Mouse (Mus musculus) CH12F3 (cell line): Measurements from ENCODE around the gene Cd209f.
"Not testable (repeated sequence)": the region's sequence is repeated elsewhere in the genome, so short reads cannot be mapped to it uniquely, and the experiment has no call there.

Experiments used
- in situ Hi-C: fragments of 300-500 bp; cut with MboI; formaldehyde crosslinking; loops from 2 replicates; pipeline ENCODE4 v1.14.3; 2020; ENCODE audit warnings: low sequenced_read_pairs

Cd209f gene

GRCm38 (mm10) chr8:4105735-4106134 lies at the start of gene Cd209f:
Cd209f (minus strand) TSS chr8:4105835.
- in situ Hi-C loops: not testable (repeated sequence)

- in situ Hi-C loops: no loop called here
These were observed 49.2 kb upstream of the Cd209f start for GRCm38 (mm10) chr8:4154878-4155277.

- in situ Hi-C loops: no loop called here
These were observed 41.6 kb upstream of the Cd209f start for GRCm38 (mm10) chr8:4147272-4147671.

- in situ Hi-C loops: no loop called here
These were observed 36.1 kb upstream of the Cd209f start for GRCm38 (mm10) chr8:4141721-4142120.

GRCm38 (mm10) chr8:4139660-4140646 lies 34.3 kb upstream of the Cd209f start:
- in situ Hi-C loops: no loop called here

GRCm38 (mm10) chr8:4133798-4134197 lies 28.2 kb upstream of the Cd209f start, which contains the start of gene Cd209g:
Cd209g (plus strand) TSS chr8:4134098.
- in situ Hi-C loops: no loop called here

GRCm38 (mm10) chr8:4088514-4088913 lies 17.1 kb downstream of the Cd209f start:
- in situ Hi-C loops: not testable (repeated sequence)

- in situ Hi-C loops: not testable (repeated sequence)
These were observed 18.4 kb downstream of the Cd209f start for GRCm38 (mm10) chr8:4087180-4087722.
